Mouse (Mus musculus) kidney, postnatal 0 days (tissue): Measurements from ENCODE around the gene Relch. TPM values are rescaled to one million over a fixed set of nuclear protein-coding genes. Genes with fewer than 3 reads are reported as not detected.
"Not testable (repeated sequence)": the region's sequence is repeated elsewhere in the genome, so short reads cannot be mapped to it uniquely, and the experiment has no call there.

Source experiments
- ATAC-seq: fragments of 200-750 bp; cut with Nextera tagmentation; replicated peaks from 2 replicates; pipeline ENCODE4 v1.8.0; 2017; ENCODE audit warnings: low read depth, moderate number of reproducible peaks, moderate TSS enrichment, moderate library complexity; ENCODE audit not compliant: low FRiP score
- DNase-seq: peaks from one replicate; pipeline ENCODE4 v3.0.0-alpha.2; 2016; ENCODE audit warnings: low spot score
- H3K27ac ChIP-seq: fragments of 300-500 bp; sonication (generic); 2 replicates; pipeline ENCODE4 v1.5.1; 2014; ENCODE audit warnings: mild to moderate bottlenecking
- H3K27me3 ChIP-seq: fragments of 300-500 bp; sonication (generic); 2 replicates; pipeline ENCODE4 v1.6.1; 2014; ENCODE audit warnings: low read length, mixed read lengths; ENCODE audit not compliant: insufficient read depth
- H3K36me3 ChIP-seq: fragments of 300-500 bp; sonication (generic); 2 replicates; pipeline ENCODE4 v1.6.1; 2014; ENCODE audit warnings: low read length, mixed read lengths; ENCODE audit not compliant: insufficient read depth
- H3K4me1 ChIP-seq: fragments of 300-500 bp; sonication (generic); replicated peaks from 2 replicates; pipeline ENCODE4 v1.6.1; 2014; ENCODE audit warnings: antibody characterized with exemption, low read length, mixed read lengths; ENCODE audit not compliant: insufficient read depth
- H3K4me2 ChIP-seq: fragments of 300-500 bp; sonication (generic); 2 replicates; pipeline ENCODE4 v1.6.1; 2014; ENCODE audit warnings: mild to moderate bottlenecking, low read length, moderate library complexity, mixed read lengths
- H3K4me3 ChIP-seq: fragments of 300-500 bp; sonication (generic); replicated peaks from 2 replicates; pipeline ENCODE4 v1.5.1; 2014; ENCODE audit warnings: low read depth, low read length
- H3K9ac ChIP-seq: fragments of 300-500 bp; sonication (generic); 2 replicates; pipeline ENCODE4 v1.6.1; 2014; ENCODE audit warnings: low read depth, low read length
- H3K9me3 ChIP-seq: fragments of 300-500 bp; sonication (generic); replicated peaks from 2 replicates; pipeline ENCODE4 v1.6.1; 2016; ENCODE audit warnings: low read length, inconsistent platforms, mixed read lengths
- CTCF ChIP-seq: IDR thresholded peaks from 2 replicates; pipeline ENCODE4 v1.5.1; 2016; ENCODE audit warnings: antibody characterized with exemption, low read depth, mild to moderate bottlenecking, moderate library complexity
- WGBS: fragments of 180-500 bp; shearing (Covaris S2); extraction: QIAGEN DNeasy Blood & Tissue Kit; methylation state at CpG from one replicate; pipeline ENCODE4 v1.1.7; 2014; 5-methylcytosine and 5-hydroxymethylcytosine counted together
- polyA plus RNA-seq: library from polyadenylated mRNA; unstranded; fragments of >200 nt; fragmentation: Nextera tagmentation; extraction: Ambion mirVana; gene quantifications from 2 replicates; pipeline ENCODE4 v1.2.1, GENCODE M21; 2015

Gene Relch
- polyA plus RNA-seq, 1 experiment from 2014 or later, result 21.8 TPM

DNA sequence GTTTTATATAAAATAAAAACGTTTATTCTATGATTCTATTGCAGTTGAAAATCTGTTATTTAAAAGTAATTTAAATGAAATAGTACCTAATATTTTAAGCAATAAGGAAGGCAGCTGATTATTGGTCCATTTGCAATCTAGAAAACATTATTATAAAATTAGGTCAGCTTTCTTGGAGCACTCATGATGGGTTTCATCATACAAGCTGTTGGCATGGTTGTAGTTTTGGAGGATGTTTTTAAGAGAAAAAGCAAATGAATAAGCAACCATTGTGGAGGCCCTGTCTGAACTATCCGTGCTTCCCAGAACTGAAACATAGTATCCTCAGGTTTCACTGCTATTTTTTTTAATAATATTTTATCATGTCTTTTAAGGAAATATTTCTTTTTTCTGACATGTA, 31.9 kb downstream of the Relch start:
- no peak for TF ChIP-seq CTCF
- Histone ChIP-seq H3K4me3 (no peak overlapping the region), H3K9ac (no peak overlapping the region), H3K27me3 (no peaks in the 10 kb centered on the region), H3K4me2 (no peak overlapping the region), H3K9me3 (no peaks in the 10 kb centered on the region), H3K4me1 (no peaks in the 10 kb centered on the region), H3K27ac (no peak overlapping the region), H3K36me3 (no peaks in the 10 kb centered on the region)
- 86% methylated on average over 2 of the region's 2 CpGs for WGBS
- no peak for DNase-seq
- no peak for ATAC-seq

GRCm38 (mm10) chr1:105700984-105701530, 37.4 kb downstream of the Relch start:
- H3K4me2 ChIP-seq, result no peak overlapping the region
- no peaks in the 10 kb centered on the region for H3K9me3 ChIP-seq
- WGBS, result 91% methylated on average over 4 of the region's 4 CpGs
- H3K27me3 ChIP-seq, result no peaks in the 10 kb centered on the region
- H3K4me1 ChIP-seq, result no peaks in the 10 kb centered on the region
- ATAC-seq (no peak), DNase-seq (no peak)
- no peak overlapping the region for H3K4me3 ChIP-seq
- 0 out of 2 replicates have a peak, but pooled peaks cover 6% of the 10 kb centered on the region for H3K36me3 ChIP-seq
- H3K9ac ChIP-seq, result no peak overlapping the region
- TF ChIP-seq CTCF, result no peak
- no peak overlapping the region for H3K27ac ChIP-seq

DNA sequence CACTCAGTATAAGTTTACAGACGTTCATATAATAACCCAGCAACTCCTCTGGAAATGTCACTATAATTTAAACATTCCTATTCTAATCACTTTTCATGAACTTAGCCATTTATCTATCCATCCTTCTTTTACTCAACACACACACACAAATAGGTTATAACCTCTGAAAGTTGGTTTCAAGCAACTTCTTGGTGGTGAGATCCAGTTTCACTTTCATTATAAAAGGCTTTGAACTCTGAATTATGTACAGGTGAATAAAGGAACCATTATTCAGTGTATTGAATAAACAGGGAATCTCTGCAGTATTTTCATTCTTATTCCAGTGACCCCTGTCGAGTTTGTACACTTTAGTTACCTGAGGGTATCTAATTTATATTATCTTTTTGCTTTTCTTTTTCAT, 45.8 kb downstream of the Relch start:
- H3K9me3 ChIP-seq, result no peaks in the 10 kb centered on the region
- H3K4me1 ChIP-seq, result no peaks in the 10 kb centered on the region
- no peak overlapping the region for H3K27ac ChIP-seq
- no peaks in the 10 kb centered on the region for H3K27me3 ChIP-seq
- peaks cover 11% of the 10 kb centered on the region; the same call in 1 of the 2 replicates for H3K36me3 ChIP-seq
- DNase-seq (no peak), ATAC-seq (no peak)
- 49% methylated on average over 2 of the region's 2 CpGs for WGBS
- H3K9ac ChIP-seq, result no peak overlapping the region
- no peak overlapping the region for H3K4me2 ChIP-seq
- TF ChIP-seq CTCF, result no peak
- H3K4me3 ChIP-seq, result no peak overlapping the region

- Histone ChIP-seq H3K9me3 (no peaks in the 10 kb centered on the region), H3K4me1 (no peaks in the 10 kb centered on the region), H3K9ac (no peak overlapping the region), H3K27me3 (no peaks in the 10 kb centered on the region), H3K27ac (no peak overlapping the region), H3K4me3 (no peak overlapping the region), H3K4me2 (no peak overlapping the region), H3K36me3 (peaks cover 8% of the 10 kb centered on the region; the same call in 1 of the 2 replicates)
- WGBS, result 15% methylated on average over 1 of the region's 1 CpGs
- no peak for ATAC-seq
- TF ChIP-seq CTCF, result peak; percentile 70
- DNase-seq, result peak; percentile 47
These were observed 47.6 kb downstream of the Relch start for GRCm38 (mm10) chr1:105711227-105711626.

DNA sequence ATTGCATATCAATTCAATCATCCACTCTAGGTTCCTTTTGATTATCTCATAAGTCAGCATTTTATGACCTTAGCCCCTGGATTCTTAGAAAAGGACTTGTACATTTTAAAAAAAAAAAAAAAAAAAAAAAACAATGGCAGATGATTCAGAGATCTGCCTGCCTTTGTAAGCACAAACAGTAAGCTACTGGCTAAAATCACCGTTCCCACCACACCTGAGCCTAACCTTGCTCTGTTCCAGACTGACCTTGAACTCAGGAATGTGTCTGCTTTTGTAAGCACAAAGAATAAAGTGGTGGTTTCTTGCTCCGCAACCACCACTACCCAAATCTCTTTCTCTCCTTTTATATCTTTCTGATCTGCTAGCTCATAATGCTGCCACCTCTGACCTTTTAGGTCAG, 49.2 kb downstream of the Relch start:
- ATAC-seq, result no peak
- no peak for TF ChIP-seq CTCF
- H3K4me3 ChIP-seq, result no peak overlapping the region
- no peak overlapping the region for H3K4me2 ChIP-seq
- DNase-seq, result no peak
- no peak overlapping the region for H3K9ac ChIP-seq
- no peak overlapping the region for H3K27ac ChIP-seq
- peaks cover 14% of the 10 kb centered on the region; the same call in 1 of the 2 replicates for H3K36me3 ChIP-seq
- no peaks in the 10 kb centered on the region for H3K27me3 ChIP-seq
- no peaks in the 10 kb centered on the region for H3K9me3 ChIP-seq
- 94% methylated on average over 2 of the region's 2 CpGs for WGBS
- no peaks in the 10 kb centered on the region for H3K4me1 ChIP-seq

DNA sequence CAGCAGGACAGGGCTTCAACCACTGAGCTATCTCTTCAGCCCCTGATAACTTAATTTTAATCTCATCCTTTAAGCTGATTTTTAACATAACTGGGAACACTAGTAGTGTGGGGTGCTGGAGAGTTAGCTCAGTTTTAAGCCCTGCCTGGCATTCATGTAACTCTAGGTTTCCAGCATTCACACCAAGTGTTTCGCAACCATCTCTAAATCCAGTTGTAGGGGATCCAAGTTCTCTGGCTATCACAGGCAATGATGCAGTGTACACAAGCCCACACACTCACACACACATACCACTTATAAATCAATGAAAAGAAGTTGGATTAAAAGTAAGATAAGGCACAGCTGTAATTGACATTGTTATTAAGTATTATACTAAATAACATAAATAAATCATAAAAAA, 54.7 kb downstream of the Relch start:
- Histone ChIP-seq H3K4me3 (no peak overlapping the region), H3K9me3 (no peaks in the 10 kb centered on the region), H3K27me3 (no peaks in the 10 kb centered on the region), H3K36me3 (peaks cover 18% of the 10 kb centered on the region), H3K4me2 (no peak overlapping the region), H3K9ac (no peak overlapping the region), H3K4me1 (no peaks in the 10 kb centered on the region), H3K27ac (no peak overlapping the region)
- ATAC-seq (no peak), DNase-seq (no peak)
- TF ChIP-seq CTCF, result no peak
- WGBS, result 94% methylated on average over 1 of the region's 1 CpGs

DNA sequence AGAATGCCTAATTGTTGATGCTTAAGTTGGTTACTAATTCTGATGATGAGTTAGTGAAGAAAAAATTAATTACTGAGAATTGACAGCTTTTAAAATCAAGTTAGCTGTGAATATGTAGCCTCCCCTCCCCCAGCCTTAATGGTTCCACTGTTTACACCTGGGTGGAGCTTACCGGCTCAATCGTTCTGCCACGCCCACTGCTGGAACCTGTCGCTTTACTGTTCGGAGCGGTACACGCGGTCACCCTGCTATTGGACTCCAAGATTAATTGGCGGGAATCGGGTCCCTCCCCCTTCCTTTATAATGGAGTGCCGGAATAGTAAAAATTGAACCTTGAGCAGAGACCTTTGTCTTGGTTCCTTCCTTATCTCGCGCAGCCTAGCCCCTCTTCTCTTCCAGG, 65.6 kb downstream of the Relch start:
- H3K9ac ChIP-seq, H3K4me3 ChIP-seq, DNase-seq, H3K27ac ChIP-seq, H3K27me3 ChIP-seq, H3K9me3 ChIP-seq, H3K4me2 ChIP-seq, H3K4me1 ChIP-seq, ATAC-seq: not testable (repeated sequence)
- 98% methylated on average over 13 of the region's 13 CpGs for WGBS
- peaks cover 10% of the 10 kb centered on the region; the same call in 1 of the 2 replicates for H3K36me3 ChIP-seq
